Mouse (Mus musculus): ENCODE data around the gene Pla2g1b. TPM values are rescaled to one million over a fixed set of nuclear protein-coding genes. Genes with fewer than 3 reads are reported as not detected.
"Not testable (repeated sequence)": the region's sequence is repeated elsewhere in the genome, so short reads cannot be mapped to it uniquely, and the experiment has no call there.

Gene Pla2g1b
- polyA plus RNA-seq, 1 experiment from 2014 or later: not detected

- Histone ChIP-seq H3K9me3 (ENCODE audit: control insufficient read depth, low read length) (no peaks in the 10 kb centered on the region), H3K9ac (replicated peaks; ENCODE audit: low read length) (no peak overlapping the region), H3K4me1 (ENCODE audit: control insufficient read depth, insufficient read depth, low read length) (peaks cover 11% of the 10 kb centered on the region), H3K4me2 (ENCODE audit: low read length) (no peak overlapping the region), H3K27ac (replicated peaks; ENCODE audit: low read depth, low read length) (no peak overlapping the region), H3K4me3 (replicated peaks; ENCODE audit: low read depth, low read length) (no peak overlapping the region), H3K36me3 (ENCODE audit: control insufficient read depth, insufficient read depth, low read length) (no peaks in the 10 kb centered on the region), H3K27me3 (ENCODE audit: control insufficient read depth, insufficient read depth, low read length) (no peaks in the 10 kb centered on the region)
- ATAC-seq (ENCODE audit: low FRiP score, low TSS enrichment) (no peak), DNase-seq (no peak)
- 93% methylated on average over 16 of the region's 16 CpGs for WGBS
Observed at GRCm38 (mm10) chr5:115513721-115514120, 47.7 kb downstream of the Pla2g1b start.

GRCm38 (mm10) chr5:115514346-115514745 is 48.3 kb downstream of the Pla2g1b start:
- Histone ChIP-seq H3K27ac (replicated peaks; ENCODE audit: low read depth, low read length) (no peak overlapping the region), H3K4me2 (ENCODE audit: low read length) (no peak overlapping the region), H3K9me3 (ENCODE audit: control insufficient read depth, low read length) (no peaks in the 10 kb centered on the region), H3K4me1 (ENCODE audit: control insufficient read depth, insufficient read depth, low read length) (peaks cover 6% of the 10 kb centered on the region; the same call in 1 of the 2 replicates), H3K9ac (replicated peaks; ENCODE audit: low read length) (no peak overlapping the region), H3K4me3 (replicated peaks; ENCODE audit: low read depth, low read length) (no peak overlapping the region), H3K36me3 (ENCODE audit: control insufficient read depth, insufficient read depth, low read length) (no peaks in the 10 kb centered on the region), H3K27me3 (ENCODE audit: control insufficient read depth, insufficient read depth, low read length) (no peaks in the 10 kb centered on the region)
- 92% methylated on average over 6 of the region's 6 CpGs for WGBS
- no peak for ATAC-seq (ENCODE audit: low FRiP score, low TSS enrichment)
- DNase-seq: no peak

DNA sequence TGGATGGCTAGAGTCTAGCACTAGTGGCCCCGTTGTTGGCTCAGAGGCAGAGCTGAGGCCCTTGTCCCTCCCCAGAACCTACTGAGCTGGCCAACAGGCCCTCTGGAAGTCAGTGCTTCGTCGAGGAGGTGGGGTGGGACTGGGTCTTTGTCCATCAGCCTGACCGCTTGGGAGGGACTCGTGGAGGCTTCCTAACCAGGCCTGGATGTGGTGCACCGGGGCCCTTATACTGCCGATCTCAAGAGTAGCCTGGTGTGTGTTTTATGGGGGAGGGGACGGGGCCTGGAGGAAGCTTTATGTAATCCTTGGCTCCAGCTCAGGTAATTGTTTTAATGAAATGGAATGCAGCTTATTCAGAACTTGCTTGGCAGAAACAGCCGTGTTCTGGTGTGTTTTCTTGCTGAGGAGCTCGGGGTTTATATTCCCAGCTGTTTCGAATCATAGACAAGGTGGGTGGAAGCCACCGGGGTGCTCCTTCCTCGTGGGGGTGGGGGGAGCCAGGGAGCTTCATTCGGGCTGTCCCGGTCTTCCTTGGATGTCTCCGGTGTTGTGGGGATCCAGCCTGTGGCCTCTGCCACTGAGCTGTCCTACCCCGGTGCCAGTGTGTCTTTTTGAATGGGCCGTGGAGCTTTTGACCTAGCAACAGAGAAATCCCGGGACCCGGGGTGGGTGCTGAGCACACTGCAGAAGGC is 49.0 kb downstream of the Pla2g1b start:
- ATAC-seq (ENCODE audit: low FRiP score, low TSS enrichment): no peak
- Histone ChIP-seq H3K9ac (replicated peaks; ENCODE audit: low read length) (no peak overlapping the region), H3K4me2 (ENCODE audit: low read length) (no peak overlapping the region), H3K27me3 (ENCODE audit: control insufficient read depth, insufficient read depth, low read length) (no peaks in the 10 kb centered on the region), H3K9me3 (ENCODE audit: control insufficient read depth, low read length) (no peaks in the 10 kb centered on the region), H3K27ac (replicated peaks; ENCODE audit: low read depth, low read length) (0 out of 2 replicates have a peak overlapping the region, but pooled peaks have one; percentile 32), H3K4me1 (ENCODE audit: control insufficient read depth, insufficient read depth, low read length) (no peaks in the 10 kb centered on the region; the same call in 1 of the 2 replicates), H3K36me3 (ENCODE audit: control insufficient read depth, insufficient read depth, low read length) (no peaks in the 10 kb centered on the region), H3K4me3 (replicated peaks; ENCODE audit: low read depth, low read length) (no peak overlapping the region)
- DNase-seq: no peak
- 72% methylated on average over 20 of the region's 20 CpGs for WGBS

DNA sequence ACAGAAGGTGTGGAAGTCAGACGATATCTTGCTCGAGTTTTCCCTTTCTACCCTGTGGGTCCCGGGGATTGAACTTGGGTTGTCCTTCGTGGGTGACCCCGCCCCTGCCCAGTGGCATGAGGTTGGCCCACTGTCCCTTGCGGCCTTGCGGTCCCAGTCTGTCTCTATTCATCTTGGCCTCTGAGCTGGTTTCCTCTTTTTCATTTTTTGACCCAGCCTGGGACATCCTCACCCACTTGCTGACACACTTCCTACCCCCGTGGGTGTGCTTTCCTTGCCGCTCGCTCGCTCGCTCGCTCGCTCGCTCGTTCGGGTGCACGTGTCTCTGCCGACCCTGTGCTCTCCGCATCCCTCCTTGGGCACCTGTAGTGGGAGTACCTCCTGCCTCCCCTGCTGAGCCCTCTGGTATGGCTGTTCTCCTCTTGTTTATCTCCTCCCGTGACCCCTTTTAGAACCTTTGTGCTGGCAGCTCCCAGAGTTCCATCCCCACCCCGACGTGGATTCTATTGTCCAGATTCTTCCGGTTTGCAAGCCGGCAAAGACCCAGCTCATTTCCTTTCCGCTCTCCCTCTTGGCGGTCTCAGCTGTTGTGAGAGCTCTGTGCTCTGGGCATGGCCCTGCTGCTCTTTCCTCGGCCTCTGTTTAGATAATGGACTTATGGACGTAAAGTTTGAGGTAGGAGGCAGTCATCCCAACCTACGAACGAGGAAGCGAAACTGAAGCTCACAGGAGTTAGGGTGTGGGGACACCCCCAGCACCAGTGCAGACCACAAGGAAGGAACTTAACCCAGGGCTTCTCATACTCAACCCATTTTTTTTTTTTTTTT is 50.2 kb downstream of the Pla2g1b start:
- Histone ChIP-seq H3K27me3 (ENCODE audit: control insufficient read depth, insufficient read depth, low read length) (no peaks in the 10 kb centered on the region), H3K4me2 (ENCODE audit: low read length) (no peak overlapping the region), H3K9me3 (ENCODE audit: control insufficient read depth, low read length) (no peaks in the 10 kb centered on the region), H3K4me1 (ENCODE audit: control insufficient read depth, insufficient read depth, low read length) (no peaks in the 10 kb centered on the region), H3K27ac (replicated peaks; ENCODE audit: low read depth, low read length) (no peak overlapping the region), H3K9ac (replicated peaks; ENCODE audit: low read length) (no peak overlapping the region), H3K36me3 (ENCODE audit: control insufficient read depth, insufficient read depth, low read length) (no peaks in the 10 kb centered on the region), H3K4me3 (replicated peaks; ENCODE audit: low read depth, low read length) (no peak overlapping the region)
- ATAC-seq (ENCODE audit: low FRiP score, low TSS enrichment) (no peak), DNase-seq (no peak)
- WGBS: 80% methylated on average over 32 of the region's 32 CpGs

DNA sequence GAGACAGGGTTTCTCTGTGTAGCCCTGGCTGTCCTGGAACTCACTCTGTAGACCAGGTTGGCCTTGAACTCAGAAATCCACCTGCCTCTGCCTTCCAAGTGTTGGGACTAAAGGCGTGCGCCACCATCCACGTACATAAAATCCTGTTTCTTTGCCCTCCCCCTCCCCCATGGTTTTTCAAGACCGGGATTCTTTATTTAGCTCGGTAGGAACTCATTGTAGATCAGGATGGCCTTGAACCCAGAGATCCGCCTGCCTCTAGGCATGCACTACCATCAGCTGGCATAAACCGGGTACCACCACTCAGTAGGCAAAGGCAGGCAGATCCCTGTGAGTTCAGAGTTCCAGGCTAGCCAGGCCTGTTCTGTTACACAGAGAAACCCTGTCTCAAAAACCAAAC is 50.8 kb downstream of the Pla2g1b start:
- H3K9ac ChIP-seq (replicated peaks; ENCODE audit: low read length): no peak overlapping the region
- H3K36me3 ChIP-seq (ENCODE audit: control insufficient read depth, insufficient read depth, low read length): no peaks in the 10 kb centered on the region
- H3K27ac ChIP-seq (replicated peaks; ENCODE audit: low read depth, low read length): no peak overlapping the region
- ATAC-seq (ENCODE audit: low FRiP score, low TSS enrichment) (no peak), DNase-seq (no peak)
- no peak overlapping the region for H3K4me3 ChIP-seq (replicated peaks; ENCODE audit: low read depth, low read length)
- WGBS: 92% methylated on average over 7 of the region's 7 CpGs
- no peak overlapping the region for H3K4me2 ChIP-seq (ENCODE audit: low read length)
- H3K9me3 ChIP-seq (ENCODE audit: control insufficient read depth, low read length): no peaks in the 10 kb centered on the region
- no peaks in the 10 kb centered on the region for H3K27me3 ChIP-seq (ENCODE audit: control insufficient read depth, insufficient read depth, low read length)
- H3K4me1 ChIP-seq (ENCODE audit: control insufficient read depth, insufficient read depth, low read length): no peaks in the 10 kb centered on the region

GRCm38 (mm10) chr5:115517501-115517900 is 51.4 kb downstream of the Pla2g1b start:
- Histone ChIP-seq H3K36me3 (ENCODE audit: control insufficient read depth, insufficient read depth, low read length) (no peaks in the 10 kb centered on the region), H3K9me3 (ENCODE audit: control insufficient read depth, low read length) (no peaks in the 10 kb centered on the region), H3K9ac (replicated peaks; ENCODE audit: low read length) (no peak overlapping the region), H3K4me3 (replicated peaks; ENCODE audit: low read depth, low read length) (no peak overlapping the region), H3K4me1 (ENCODE audit: control insufficient read depth, insufficient read depth, low read length) (no peaks in the 10 kb centered on the region), H3K27me3 (ENCODE audit: control insufficient read depth, insufficient read depth, low read length) (no peaks in the 10 kb centered on the region), H3K4me2 (ENCODE audit: low read length) (no peak overlapping the region), H3K27ac (replicated peaks; ENCODE audit: low read depth, low read length) (no peak overlapping the region)
- DNase-seq (no peak), ATAC-seq (ENCODE audit: low FRiP score, low TSS enrichment) (no peak)
- WGBS: 95% methylated on average over 9 of the region's 9 CpGs

GRCm38 (mm10) chr5:115518214-115518613 is 52.2 kb downstream of the Pla2g1b start:
- not testable (repeated sequence) for H3K9me3 ChIP-seq (ENCODE audit: control insufficient read depth, low read length); H3K4me3 ChIP-seq (replicated peaks; ENCODE audit: low read depth, low read length); ATAC-seq (ENCODE audit: low FRiP score, low TSS enrichment); H3K4me1 ChIP-seq (ENCODE audit: control insufficient read depth, insufficient read depth, low read length); H3K36me3 ChIP-seq (ENCODE audit: control insufficient read depth, insufficient read depth, low read length); DNase-seq; H3K27ac ChIP-seq (replicated peaks; ENCODE audit: low read depth, low read length); H3K27me3 ChIP-seq (ENCODE audit: control insufficient read depth, insufficient read depth, low read length); H3K9ac ChIP-seq (replicated peaks; ENCODE audit: low read length); H3K4me2 ChIP-seq (ENCODE audit: low read length)
- whole genome bisulfite sequencing: 92% methylated on average over 8 of the region's 8 CpGs

- 76% methylated on average over 21 of the region's 21 CpGs for whole genome bisulfite sequencing
- no peak overlapping the region for H3K4me2 ChIP-seq (ENCODE audit: low read length)
Observed at GRCm38 (mm10) chr5:115520325-115520869, 54.3 kb downstream of the Pla2g1b start.

More at GRCm38 (mm10) chr5:115520325-115520869, 54.3 kb downstream of the Pla2g1b start:
- no peaks in the 10 kb centered on the region for H3K36me3 ChIP-seq (ENCODE audit: control insufficient read depth, insufficient read depth, low read length)
- H3K9me3 ChIP-seq (ENCODE audit: control insufficient read depth, low read length): no peaks in the 10 kb centered on the region
- no peak for DNase-seq
- no peak overlapping the region for H3K4me3 ChIP-seq (replicated peaks; ENCODE audit: low read depth, low read length)
- no peak overlapping the region for H3K9ac ChIP-seq (replicated peaks; ENCODE audit: low read length)
- 0 out of 2 replicates have a peak overlapping the region, but pooled peaks have one; percentile 8 for H3K27ac ChIP-seq (replicated peaks; ENCODE audit: low read depth, low read length)
- no peak for ATAC-seq (ENCODE audit: low FRiP score, low TSS enrichment)
- no peaks in the 10 kb centered on the region for H3K4me1 ChIP-seq (ENCODE audit: control insufficient read depth, insufficient read depth, low read length)
- no peaks in the 10 kb centered on the region for H3K27me3 ChIP-seq (ENCODE audit: control insufficient read depth, insufficient read depth, low read length)

Measured in midbrain, embryonic 14.5 days (tissue).